Mouse (Mus musculus) urinary bladder, postnatal 10 days (tissue): ENCODE results near the gene Mical2.

Experiments used
- DNase-seq: peaks from one replicate; pipeline ENCODE4 v3.0.0; 2022; ENCODE audit warnings: low spot score

The Mical2 gene

DNA sequence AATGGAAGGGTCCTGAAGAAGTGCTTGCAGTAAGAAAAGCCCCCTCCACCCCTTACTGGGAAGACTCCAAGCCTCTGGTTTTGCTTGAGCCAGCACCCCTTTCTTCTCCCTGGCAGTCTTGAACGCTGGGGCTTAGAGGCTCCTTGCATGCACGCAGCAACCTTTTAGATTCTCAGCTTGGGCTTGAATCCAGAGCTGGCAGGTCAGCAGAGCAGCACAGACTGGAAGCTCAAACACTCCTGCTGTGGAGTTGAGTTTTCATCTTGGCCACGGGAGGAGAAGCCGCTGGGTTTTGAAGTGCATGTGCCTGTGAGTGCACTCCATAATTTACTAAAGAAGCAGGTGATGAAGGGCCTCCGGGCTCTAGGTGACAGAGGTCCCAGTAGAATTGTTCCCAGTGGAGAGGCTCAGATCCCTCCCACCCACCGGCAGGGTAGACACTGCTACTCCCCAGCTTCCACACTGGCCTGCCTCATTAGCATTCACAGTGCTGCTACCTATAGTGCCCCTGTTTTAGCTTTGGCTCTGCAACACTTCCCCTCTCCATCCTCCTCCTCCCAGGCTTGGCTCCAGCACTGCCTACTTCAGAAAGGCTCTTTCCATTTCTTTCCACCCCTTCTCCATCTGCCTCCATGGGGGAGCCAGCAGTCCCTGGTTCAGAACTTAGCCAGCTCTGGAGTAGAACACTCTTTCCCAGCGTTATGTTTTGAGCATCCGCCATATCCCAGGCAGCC lies 15.7 kb downstream of the Mical2 start:
- DNase-seq = no peak

GRCm38 (mm10) chr7:112241945-112242329 lies 16.3 kb downstream of the Mical2 start:
- no peak for DNase-seq

- DNase-seq = no peak
Observed at GRCm38 (mm10) chr7:112242587-112242986, 16.9 kb downstream of the Mical2 start.

DNA sequence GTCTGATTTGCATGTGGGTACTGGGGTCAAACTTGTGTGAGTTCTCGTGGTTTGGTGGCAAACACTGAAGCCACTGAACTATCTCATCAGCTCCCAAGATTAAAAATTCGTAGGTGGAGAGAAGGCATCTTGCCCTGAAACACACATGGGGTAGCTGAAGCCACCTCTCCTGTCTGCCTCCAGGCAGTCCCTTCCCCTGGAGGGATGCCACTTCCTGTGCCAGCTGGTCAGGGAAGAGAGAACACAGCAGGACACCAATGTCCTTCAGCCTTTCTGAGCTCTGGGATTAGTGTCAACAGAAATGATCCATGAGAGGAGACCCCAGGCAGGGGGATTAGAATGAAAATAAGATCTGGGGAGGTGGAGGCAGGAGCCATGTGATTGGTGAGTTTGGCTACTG lies 18.4 kb downstream of the Mical2 start:
- DNase-seq = no peak

DNA sequence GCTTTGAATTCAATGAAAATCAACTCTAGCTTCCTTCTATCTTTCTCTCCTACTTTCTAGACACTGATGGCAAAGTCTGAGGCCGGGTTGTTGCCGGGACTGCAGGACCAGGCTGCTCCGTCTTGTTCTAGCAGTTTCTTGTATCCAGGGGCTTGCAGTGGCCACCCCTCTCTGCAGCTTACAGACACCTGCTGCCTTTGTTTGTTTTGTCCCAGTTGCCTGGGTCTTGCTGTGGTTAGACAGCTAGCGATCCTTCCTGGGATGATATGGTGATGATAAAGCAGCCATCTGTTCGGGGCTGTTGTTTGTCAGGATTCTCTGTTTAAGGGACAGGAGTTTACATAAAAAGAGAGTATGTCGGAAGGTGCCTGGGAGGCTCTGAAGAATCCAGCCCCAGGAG lies 19.0 kb downstream of the Mical2 start:
- no peak for DNase-seq

DNA sequence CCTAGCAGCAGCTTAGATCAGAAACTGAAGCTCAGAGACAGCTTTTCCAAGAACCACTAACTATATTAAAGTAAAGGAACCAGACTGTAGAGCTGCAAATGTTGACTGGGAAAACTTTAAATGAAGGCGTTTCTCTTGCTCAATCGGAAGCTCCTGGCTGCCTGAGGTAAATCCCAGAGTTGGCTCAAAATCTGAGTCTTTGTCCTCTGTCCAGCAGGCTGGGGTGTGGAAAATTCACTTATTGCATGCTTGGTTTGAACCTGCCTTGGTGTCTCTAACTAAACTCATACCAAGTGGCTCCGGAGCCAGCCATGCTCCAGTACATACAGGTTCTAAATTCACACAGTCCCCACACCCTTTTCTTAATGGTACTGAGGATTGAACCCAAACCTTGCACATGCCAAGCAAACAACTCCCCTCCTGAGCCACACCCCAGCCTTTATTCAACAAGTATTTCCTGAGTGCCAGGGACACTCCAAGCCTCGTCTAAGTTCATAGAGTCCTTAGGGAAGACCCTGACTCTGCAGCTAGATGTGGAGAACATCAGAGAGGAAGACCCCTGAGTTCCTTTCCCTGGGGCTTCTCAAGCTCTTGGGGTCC lies 20.3 kb downstream of the Mical2 start:
- DNase-seq = no peak

DNA sequence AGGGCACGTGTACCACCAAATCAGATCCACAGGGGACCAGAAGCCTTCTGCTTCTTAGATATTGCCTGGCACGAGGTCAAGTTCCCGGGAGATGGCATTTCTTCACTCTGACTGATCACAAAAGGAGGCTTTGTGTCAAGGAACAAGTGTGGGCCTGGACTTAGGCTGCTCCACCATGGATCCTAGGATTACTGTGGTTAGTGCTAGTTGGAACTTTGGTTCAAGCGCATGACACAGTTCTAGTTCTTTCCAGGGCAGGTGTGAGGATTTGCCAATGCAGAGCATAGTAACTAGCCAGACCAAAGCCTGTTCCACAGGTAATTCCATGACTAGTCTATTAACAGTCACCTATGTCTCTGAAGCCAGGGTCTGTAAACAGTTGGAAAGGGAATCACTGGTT lies 20.8 kb downstream of the Mical2 start:
- DNase-seq = no peak

GRCm38 (mm10) chr7:112247890-112248289 lies 22.2 kb downstream of the Mical2 start:
- no peak for DNase-seq

DNA sequence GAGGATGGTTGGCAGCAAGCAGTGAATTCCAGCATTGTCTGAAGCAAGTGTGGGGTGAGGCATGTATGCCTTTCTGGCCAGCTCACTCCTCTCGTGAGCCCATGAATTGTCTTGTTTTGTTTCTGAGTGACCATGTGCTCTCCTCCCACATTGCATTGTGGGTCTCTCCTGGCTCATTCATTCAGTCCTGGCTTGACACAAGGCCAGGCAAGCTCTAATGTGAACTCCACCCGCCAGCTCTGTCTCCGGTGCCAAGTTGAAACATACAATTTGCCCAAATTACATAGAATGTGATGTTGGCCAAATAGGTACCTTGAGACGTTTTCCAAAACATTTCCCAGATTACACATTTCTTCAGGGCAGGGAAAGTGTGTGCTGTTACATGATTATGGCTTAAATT lies 23.8 kb downstream of the Mical2 start:
- no peak for DNase-seq

DNA sequence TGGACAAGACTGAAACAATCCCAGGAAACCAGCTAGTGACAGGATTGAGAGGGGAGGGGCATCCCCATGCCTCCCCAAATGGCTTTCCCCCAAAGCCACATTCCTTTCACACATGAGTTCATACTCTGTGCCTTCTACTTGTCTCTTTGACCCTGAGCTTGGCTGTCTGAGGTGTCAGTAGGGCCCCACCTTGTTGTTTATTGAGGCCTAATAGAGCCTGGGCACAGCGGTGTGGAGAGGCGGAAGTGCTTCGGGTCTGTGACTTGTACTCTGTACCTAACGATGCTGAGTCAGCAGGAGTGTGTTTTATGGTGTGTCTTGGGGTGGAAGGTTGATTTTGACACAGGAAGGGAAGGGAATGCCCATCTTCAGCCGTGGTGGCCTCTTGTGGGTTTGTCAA lies 26.4 kb downstream of the Mical2 start:
- DNase-seq = no peak

- DNase-seq = no peak
Observed at GRCm38 (mm10) chr7:112254233-112254632, 28.6 kb downstream of the Mical2 start.

- DNase-seq = no peak
Observed at GRCm38 (mm10) chr7:112255248-112255866, 29.7 kb downstream of the Mical2 start.

DNA sequence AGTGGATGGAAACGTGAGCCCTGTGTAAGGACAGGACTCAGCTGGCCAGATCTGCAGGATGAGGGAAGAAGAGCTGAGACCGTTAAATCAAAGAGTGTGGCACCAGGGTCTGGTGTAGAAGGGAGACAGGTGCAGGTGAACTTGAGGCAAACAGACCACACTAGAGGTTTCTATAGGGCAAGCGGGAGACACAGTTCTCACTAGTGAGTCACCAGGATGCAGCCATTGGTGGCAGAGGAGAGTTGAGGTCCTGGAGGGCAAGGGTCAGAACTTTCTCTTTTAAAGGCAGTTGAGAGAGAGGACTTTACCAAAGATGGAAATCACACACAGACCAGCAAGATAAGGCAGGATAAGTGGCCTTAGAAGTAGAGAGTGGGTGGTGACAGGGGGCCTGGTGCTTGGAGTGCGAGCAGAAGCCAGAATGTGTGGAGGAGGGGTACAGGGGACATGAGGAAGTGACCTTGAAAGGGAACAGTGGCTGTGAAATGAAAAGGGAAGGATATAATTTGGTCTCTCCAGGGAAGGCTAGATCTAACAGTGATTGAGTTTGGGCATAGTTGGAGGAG lies 32.8 kb downstream of the Mical2 start:
- DNase-seq = no peak

DNA sequence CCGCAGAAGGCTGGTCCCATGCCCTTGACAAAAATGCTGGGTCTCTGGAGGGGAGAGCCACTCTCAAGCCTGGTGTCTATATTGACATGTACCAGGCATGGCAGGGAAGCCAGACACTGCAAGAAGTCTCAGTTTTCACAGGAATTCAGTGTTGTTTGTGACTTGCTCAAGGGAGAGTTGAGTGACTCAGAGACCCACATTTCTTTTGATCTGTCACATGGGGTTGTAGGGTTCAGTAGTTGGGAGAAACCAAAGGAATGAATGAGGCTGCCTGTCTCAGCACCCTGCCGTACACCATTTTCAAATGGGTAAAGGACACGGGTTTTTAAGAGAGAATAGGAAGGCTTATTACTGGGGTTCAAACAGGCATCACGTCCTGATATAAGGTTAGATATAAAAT lies 33.6 kb downstream of the Mical2 start:
- no peak for DNase-seq

GRCm38 (mm10) chr7:112261121-112261520 lies 35.5 kb downstream of the Mical2 start:
- no peak for DNase-seq

DNA sequence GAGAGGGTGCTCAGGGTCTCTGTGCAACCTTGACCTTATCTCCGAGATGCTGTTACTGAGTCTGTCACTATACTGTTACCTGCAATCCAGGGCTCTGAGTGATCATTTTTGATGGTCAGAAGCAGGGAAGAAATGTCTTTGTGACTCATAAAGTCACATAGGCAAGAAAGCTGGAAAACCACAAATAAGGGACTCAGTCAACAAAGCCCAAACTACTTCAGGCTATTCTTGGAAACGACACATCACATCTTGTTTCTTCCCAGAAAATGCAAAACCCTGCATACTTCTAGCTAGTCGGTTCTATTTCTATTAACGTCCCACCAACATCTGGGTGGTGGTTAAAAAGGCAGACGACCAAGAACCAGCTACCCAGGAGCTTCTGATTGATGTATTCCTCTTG lies 41.6 kb downstream of the Mical2 start:
- DNase-seq = no peak

- no peak for DNase-seq
Observed at GRCm38 (mm10) chr7:112268761-112269425, 43.2 kb downstream of the Mical2 start.

- no peak for DNase-seq
Observed at GRCm38 (mm10) chr7:112270870-112271269, 45.2 kb downstream of the Mical2 start.

- no peak for DNase-seq
Observed at GRCm38 (mm10) chr7:112271627-112272026, 46.0 kb downstream of the Mical2 start.

DNA sequence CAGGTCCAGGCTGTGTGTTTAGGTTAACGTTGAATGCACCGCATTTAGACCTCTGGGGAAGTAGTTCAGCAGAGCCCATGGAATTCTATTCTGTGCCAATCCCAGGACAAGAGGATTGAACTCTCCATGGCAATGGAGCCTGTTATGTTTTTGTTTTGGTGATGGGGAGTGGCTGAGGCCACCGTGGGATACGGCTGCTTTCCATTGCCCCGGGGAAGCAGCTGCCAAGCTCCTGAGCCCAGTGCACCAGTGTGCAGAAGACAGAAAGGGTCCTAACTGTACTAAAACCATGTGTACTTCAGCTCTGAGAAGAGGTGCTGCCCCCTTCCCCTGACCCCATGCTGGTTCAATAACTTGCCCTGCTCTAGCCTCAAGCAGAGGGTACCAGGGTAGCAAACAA lies 47.0 kb downstream of the Mical2 start:
- DNase-seq = no peak

GRCm38 (mm10) chr7:112273451-112273850 lies 47.8 kb downstream of the Mical2 start:
- no peak for DNase-seq

- no peak for DNase-seq
Observed at GRCm38 (mm10) chr7:112274611-112275010, 49.0 kb downstream of the Mical2 start.

DNA sequence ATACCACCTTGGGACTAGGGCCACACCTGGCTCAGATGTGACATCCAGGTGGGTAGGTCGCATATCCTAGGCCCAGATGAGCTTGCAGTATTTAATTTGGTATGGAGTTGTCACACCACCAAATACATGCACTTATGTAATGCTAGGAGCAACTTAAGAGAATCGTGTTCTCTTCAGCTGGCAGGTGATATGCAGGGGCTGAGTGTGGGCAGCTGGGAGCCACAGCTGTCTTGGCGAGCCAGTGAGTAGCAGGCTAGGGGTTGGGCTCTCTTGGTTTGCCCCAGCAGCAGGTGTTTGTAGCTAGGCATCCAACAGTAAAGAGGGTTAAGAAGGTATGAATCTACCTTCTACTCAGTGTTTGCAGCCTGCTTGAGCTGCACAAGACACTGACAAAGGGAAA lies 49.4 kb downstream of the Mical2 start:
- no peak for DNase-seq
